Mouse (Mus musculus) bone marrow macrophage, adult 2 months (primary cell): ENCODE measurements around the gene Cd274.

Source experiments
- CTCF ChIP-seq: IDR thresholded peaks from 2 replicates; pipeline ENCODE4 v1.5.1; 2012; ENCODE audit warnings: low read depth, mild to moderate bottlenecking, low read length, moderate library complexity
- POLR2A ChIP-seq: IDR thresholded peaks from 2 replicates; pipeline ENCODE4 v1.6.1; 2012; ENCODE audit warnings: mild to moderate bottlenecking, low read depth, low read length, borderline replicate concordance

GRCm38 (mm10) chr19:29362173-29362930 lies 4.9 kb upstream of the Cd274 start:
- TF ChIP-seq CTCF (no peak), POLR2A (no peak)
